Mouse (Mus musculus): Measurements from ENCODE around the gene Foxf1. TPM values are rescaled to one million over a fixed set of nuclear protein-coding genes. Genes with fewer than 3 reads are reported as not detected.
A peak's percentile ranks its signal among the peaks of the same experiment; 100 is the strongest.

The Foxf1 gene
- polyA plus RNA-seq, 1 experiment from 2014 or later, result 1.1 TPM

DNA sequence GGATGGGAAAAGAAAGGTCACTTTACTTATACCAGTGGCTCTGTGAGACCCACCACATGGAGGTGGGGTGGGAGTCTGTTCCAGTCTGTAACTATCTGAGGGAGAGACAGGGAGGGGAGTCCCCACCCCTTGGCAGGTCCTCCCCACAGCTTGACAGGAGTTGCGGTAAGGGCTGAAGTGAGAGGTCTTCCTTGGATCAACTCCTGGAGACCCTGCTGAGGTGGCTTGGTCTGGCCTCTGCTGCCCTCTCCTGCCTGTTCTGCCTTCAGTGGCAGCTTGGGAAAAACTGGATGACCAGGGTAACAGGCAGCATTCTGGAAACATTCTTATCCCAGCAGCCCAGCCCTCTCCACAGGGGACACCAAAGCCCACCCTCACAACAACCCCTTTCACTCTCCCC is 6.5 kb downstream of the Foxf1 start:
- WGBS, result 0% methylated on average over 1 of the region's 1 CpGs
- DNase-seq (ENCODE audit: low spot score) (peak; percentile 62), ATAC-seq (replicated peaks; ENCODE audit: low FRiP score, low read depth) (no peak)
- H3K4me2 ChIP-seq (ENCODE audit: low read length), result no peak overlapping the region
- TF ChIP-seq CTCF (IDR thresholded peaks at IDR 0.05; ENCODE audit: low read depth), result peak; percentile 65
- H3K9me3 ChIP-seq (replicated peaks; ENCODE audit: low read length), result no peaks in the 10 kb centered on the region
- H3K27ac ChIP-seq, result no peak overlapping the region
- no peak overlapping the region for H3K9ac ChIP-seq (ENCODE audit: low read depth, low read length)
- H3K36me3 ChIP-seq (ENCODE audit: insufficient read depth, low read length), result no peaks in the 10 kb centered on the region
- no peaks in the 10 kb centered on the region for H3K4me1 ChIP-seq (replicated peaks; ENCODE audit: insufficient read depth, low read length)
- peaks cover 78% of the 10 kb centered on the region for H3K27me3 ChIP-seq (ENCODE audit: insufficient read depth, low read length)
- no peak overlapping the region for H3K4me3 ChIP-seq (replicated peaks; ENCODE audit: low read depth, low read length)

DNA sequence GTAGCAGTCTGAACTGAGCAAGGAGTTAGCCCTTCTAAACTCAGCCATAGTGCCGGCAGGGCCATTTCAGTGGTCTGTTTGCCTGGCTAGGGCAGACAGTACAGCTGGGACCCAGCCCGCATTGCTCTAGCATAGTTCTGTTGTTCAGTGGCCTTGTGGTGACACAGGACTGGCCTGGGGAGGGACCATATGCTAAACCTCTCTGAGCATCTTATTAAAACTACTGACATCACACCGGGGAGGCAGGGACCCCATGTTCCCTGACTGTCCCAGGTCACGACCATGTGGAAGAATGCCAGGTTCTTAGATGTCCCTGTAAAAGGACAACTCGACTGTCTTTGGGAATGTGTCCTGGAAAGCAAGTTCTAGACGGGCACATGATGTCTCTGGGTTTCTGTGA is 8.0 kb downstream of the Foxf1 start:
- peaks cover 63% of the 10 kb centered on the region for H3K27me3 ChIP-seq (ENCODE audit: insufficient read depth, low read length)
- H3K4me3 ChIP-seq (replicated peaks; ENCODE audit: low read depth, low read length), result no peak overlapping the region
- DNase-seq (ENCODE audit: low spot score) (no peak), ATAC-seq (replicated peaks; ENCODE audit: low FRiP score, low read depth) (no peak)
- no peaks in the 10 kb centered on the region for H3K4me1 ChIP-seq (replicated peaks; ENCODE audit: insufficient read depth, low read length)
- no peaks in the 10 kb centered on the region for H3K9me3 ChIP-seq (replicated peaks; ENCODE audit: low read length)
- H3K27ac ChIP-seq, result no peak overlapping the region
- no peak for TF ChIP-seq CTCF (IDR thresholded peaks at IDR 0.05; ENCODE audit: low read depth)
- 27% methylated on average over 6 of the region's 6 CpGs for WGBS
- H3K36me3 ChIP-seq (ENCODE audit: insufficient read depth, low read length), result peaks cover 1% of the 10 kb centered on the region; the same call in 1 of the 2 replicates
- H3K4me2 ChIP-seq (ENCODE audit: low read length), result no peak overlapping the region
- no peak overlapping the region for H3K9ac ChIP-seq (ENCODE audit: low read depth, low read length)

DNA sequence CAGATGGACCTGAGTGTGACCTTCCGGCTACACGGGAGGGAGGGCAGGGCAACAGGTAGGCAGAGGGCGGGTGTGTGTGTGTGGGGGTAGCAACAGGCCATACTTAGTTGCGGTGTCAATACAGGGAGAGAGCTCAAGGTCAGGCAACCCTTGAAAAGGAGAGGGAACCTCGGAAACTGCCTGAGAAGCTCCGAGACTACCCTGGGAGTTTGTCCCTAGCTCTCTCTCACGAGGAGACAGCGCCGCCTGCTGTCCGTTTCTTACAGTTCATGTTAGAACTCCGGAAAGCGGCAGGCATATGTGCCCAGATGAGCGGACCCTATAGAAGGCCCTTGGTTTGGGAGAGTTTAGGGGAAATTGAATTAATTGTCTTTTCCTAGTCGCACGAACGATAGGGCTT is 8.4 kb downstream of the Foxf1 start:
- peak; percentile 92 for TF ChIP-seq CTCF (IDR thresholded peaks at IDR 0.05; ENCODE audit: low read depth)
- 3% methylated on average over 16 of the region's 16 CpGs for WGBS
- Histone ChIP-seq H3K9me3 (replicated peaks; ENCODE audit: low read length) (no peaks in the 10 kb centered on the region), H3K9ac (ENCODE audit: low read depth, low read length) (no peak overlapping the region), H3K36me3 (ENCODE audit: insufficient read depth, low read length) (peaks cover 5% of the 10 kb centered on the region; the same call in 1 of the 2 replicates), H3K27me3 (ENCODE audit: insufficient read depth, low read length) (peaks cover 58% of the 10 kb centered on the region), H3K4me2 (ENCODE audit: low read length) (no peak overlapping the region), H3K4me1 (replicated peaks; ENCODE audit: insufficient read depth, low read length) (no peaks in the 10 kb centered on the region), H3K27ac (no peak overlapping the region), H3K4me3 (replicated peaks; ENCODE audit: low read depth, low read length) (no peak overlapping the region)
- DNase-seq (ENCODE audit: low spot score) (peak; percentile 92), ATAC-seq (replicated peaks; ENCODE audit: low FRiP score, low read depth) (no peak; the same call in 1 of the 2 replicates)

DNA sequence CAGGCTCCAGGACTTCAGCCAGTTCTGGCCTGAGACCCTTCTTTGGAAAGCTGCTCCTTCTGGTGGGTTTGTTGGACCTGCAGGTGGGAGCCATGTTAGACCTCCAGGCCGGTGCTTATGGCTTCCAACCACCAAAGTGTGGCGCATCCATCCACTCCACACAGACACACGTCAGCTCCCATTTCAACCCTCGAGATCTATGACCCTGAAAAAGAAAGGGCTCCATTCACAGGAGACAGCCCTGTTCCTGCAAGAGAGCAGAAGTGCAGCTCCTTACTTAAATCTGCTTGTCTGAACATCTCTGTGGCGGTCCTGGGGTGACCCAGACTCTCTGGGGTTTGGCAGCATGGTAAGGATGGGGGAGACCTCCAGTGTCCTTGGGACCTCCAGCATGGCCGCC is 9.3 kb downstream of the Foxf1 start:
- Histone ChIP-seq H3K9me3 (replicated peaks; ENCODE audit: low read length) (no peaks in the 10 kb centered on the region), H3K4me3 (replicated peaks; ENCODE audit: low read depth, low read length) (no peak overlapping the region), H3K36me3 (ENCODE audit: insufficient read depth, low read length) (peaks cover 14% of the 10 kb centered on the region), H3K27ac (no peak overlapping the region), H3K4me1 (replicated peaks; ENCODE audit: insufficient read depth, low read length) (no peaks in the 10 kb centered on the region), H3K27me3 (ENCODE audit: insufficient read depth, low read length) (peaks cover 50% of the 10 kb centered on the region), H3K4me2 (ENCODE audit: low read length) (no peak overlapping the region), H3K9ac (ENCODE audit: low read depth, low read length) (no peak overlapping the region)
- 52% methylated on average over 6 of the region's 6 CpGs for WGBS
- ATAC-seq (replicated peaks; ENCODE audit: low FRiP score, low read depth) (no peak), DNase-seq (ENCODE audit: low spot score) (no peak)
- no peak for TF ChIP-seq CTCF (IDR thresholded peaks at IDR 0.05; ENCODE audit: low read depth)

DNA sequence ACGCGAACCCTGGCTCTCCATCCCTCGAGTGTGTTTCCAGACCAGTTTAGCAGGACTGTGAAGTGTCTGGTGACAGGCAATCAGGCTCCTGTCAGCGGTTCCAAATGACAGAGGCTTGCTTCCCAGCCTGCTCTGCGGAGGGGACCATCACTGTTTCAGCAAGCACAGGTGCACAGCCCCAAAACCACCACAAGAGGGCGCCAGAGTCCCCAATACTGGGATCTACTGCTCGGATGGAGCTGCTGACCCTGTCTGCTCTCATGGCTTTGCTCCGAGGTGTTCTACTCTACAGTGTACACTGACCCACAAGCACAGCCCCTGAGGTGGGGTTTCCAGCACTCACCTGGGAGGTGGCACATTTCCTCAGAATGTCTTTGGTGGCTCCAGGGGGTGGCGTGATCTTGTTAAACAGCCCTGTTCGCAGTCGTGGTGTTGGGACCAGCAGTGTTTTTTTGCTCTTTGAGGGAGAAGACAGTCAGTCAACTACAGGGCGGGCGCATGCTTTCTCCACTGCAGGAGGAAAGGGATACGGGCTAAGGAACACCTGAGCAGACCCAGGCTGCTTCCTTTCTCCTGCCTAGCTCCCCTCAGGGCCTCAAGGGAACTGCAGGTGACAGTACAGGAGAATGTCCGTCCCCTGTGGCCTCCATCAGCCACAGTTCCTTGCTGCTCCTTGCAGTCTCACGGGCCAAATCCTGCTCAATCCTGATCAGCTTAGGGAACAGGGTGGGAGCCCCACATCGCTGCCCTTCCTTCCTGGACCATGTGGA is 20.0 kb downstream of the Foxf1 start:
- Histone ChIP-seq H3K9ac (ENCODE audit: low read depth, low read length) (no peak overlapping the region), H3K4me3 (replicated peaks; ENCODE audit: low read depth, low read length) (no peak overlapping the region), H3K9me3 (replicated peaks; ENCODE audit: low read length) (no peaks in the 10 kb centered on the region), H3K27me3 (ENCODE audit: insufficient read depth, low read length) (no peaks in the 10 kb centered on the region), H3K4me1 (replicated peaks; ENCODE audit: insufficient read depth, low read length) (peaks cover 6% of the 10 kb centered on the region; the same call in 1 of the 2 replicates), H3K27ac (no peak overlapping the region), H3K4me2 (ENCODE audit: low read length) (no peak overlapping the region), H3K36me3 (ENCODE audit: insufficient read depth, low read length) (peaks cover 32% of the 10 kb centered on the region)
- ATAC-seq (replicated peaks; ENCODE audit: low FRiP score, low read depth), result no peak
- WGBS, result 47% methylated on average over 17 of the region's 17 CpGs
- peak; percentile 89 for DNase-seq (ENCODE audit: low spot score)
- peak; percentile 99 for TF ChIP-seq CTCF (IDR thresholded peaks at IDR 0.05; ENCODE audit: low read depth)

DNA sequence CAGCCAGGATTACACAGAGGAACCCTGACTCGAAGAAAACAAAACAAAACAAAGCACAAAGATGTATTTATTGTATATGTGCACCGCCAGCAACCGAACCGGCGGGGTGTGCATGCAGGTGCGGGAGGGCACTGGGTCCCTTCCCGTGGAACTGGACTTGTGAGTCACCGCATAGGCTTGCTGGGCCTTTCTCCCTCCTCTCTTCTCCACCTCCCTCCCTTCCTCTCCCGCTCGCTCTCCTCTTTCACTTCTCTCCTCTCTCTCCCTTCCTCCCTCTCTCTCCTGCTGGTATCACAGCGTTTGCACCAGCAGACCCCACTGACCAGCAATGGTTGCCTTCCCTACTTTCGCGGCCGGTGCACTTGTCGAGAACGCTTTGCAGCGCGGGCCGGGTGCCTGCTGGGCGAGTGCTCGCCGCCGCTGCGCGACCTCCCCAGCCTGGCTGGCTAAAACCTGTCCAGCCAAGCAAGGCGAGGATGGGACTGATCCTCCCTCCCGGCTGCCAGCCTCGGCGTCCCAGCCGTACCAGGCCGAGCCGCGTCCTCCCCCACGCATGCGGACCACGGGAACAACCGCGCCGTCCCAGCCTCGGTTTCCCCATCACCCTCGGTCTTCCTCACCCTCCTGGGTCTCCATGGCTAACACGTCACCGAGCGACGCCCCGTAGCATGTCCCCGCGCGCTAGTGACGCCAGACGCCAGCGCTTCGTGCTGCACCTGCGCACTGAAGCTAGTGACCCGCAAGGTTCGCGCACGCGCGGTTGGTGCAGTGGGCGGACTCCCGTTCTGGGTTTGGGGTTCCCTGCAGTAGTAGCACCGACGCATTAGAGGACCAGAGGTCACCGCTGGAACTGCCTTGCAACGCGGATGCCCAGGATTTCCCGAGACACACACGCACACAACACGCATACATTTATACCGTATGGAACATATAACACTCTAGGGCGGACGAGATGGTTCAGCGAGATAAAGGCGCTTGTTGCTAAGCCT is 23.8 kb downstream of the Foxf1 start, which contains the start of gene Mthfsd:
Mthfsd (minus strand) TSS at position 725 of the 989 bp plus-strand sequence.
- WGBS, result under 1% methylated on average over 75 of the region's 75 CpGs
- Histone ChIP-seq H3K27ac (peak within 1 kb of the TSS; percentile 73), H3K27me3 (ENCODE audit: insufficient read depth, low read length) (0 out of 2 replicates have a peak, but pooled peaks cover 5% of the 10 kb centered on the region), H3K9me3 (replicated peaks; ENCODE audit: low read length) (no peaks in the 10 kb centered on the region), H3K36me3 (ENCODE audit: insufficient read depth, low read length) (peaks cover 11% of the 10 kb centered on the region), H3K4me3 (replicated peaks; ENCODE audit: low read depth, low read length) (peak within 1 kb of the TSS; percentile 84), H3K9ac (ENCODE audit: low read depth, low read length) (peak within 1 kb of the TSS; percentile 87), H3K4me1 (replicated peaks; ENCODE audit: insufficient read depth, low read length) (peaks cover 6% of the 10 kb centered on the region; the same call in 1 of the 2 replicates), H3K4me2 (ENCODE audit: low read length) (peak within 1 kb of the TSS; percentile 82)
- TF ChIP-seq CTCF (IDR thresholded peaks at IDR 0.05; ENCODE audit: low read depth), result 0 out of 2 replicates have a peak, but pooled peaks have one; percentile 6
- DNase-seq (ENCODE audit: low spot score), result peak; percentile 97
- ATAC-seq (replicated peaks; ENCODE audit: low FRiP score, low read depth), result peak; percentile 86

Measured in kidney, postnatal 0 days (tissue).